Mouse (Mus musculus) liver, embryonic 14.5 days (tissue): ENCODE measurements around the gene Ergic1. TPM values are rescaled to one million over a fixed set of nuclear protein-coding genes. Genes with fewer than 3 reads are reported as not detected.

ENCODE experiments used
- ATAC-seq: fragments of 200-750 bp; cut with Nextera tagmentation; 2 replicates; pipeline ENCODE4 v1.8.0; 2017; ENCODE audit warnings: moderate number of reproducible peaks, mild to moderate bottlenecking, moderate library complexity; ENCODE audit not compliant: insufficient read depth
- DNase-seq, 3 experiments: peaks; one replicate each; pipeline ENCODE4 v3.0.0-alpha.2; 2012 to 2013; ENCODE audit warnings: low read depth in 3 of 3, low spot score in 3 of 3
- H3K27ac ChIP-seq: fragments of 300-500 bp; sonication (generic); 2 replicates; pipeline ENCODE4 v1.5.1; 2014; ENCODE audit warnings: moderate library complexity, mild to moderate bottlenecking, control low read depth, inconsistent platforms
- H3K27me3 ChIP-seq: fragments of 300-500 bp; sonication (generic); 2 replicates; pipeline ENCODE4 v1.6.1; 2014; ENCODE audit warnings: mild to moderate bottlenecking, low read length, moderate library complexity; ENCODE audit not compliant: control insufficient read depth, insufficient read depth
- H3K36me3 ChIP-seq: fragments of 300-500 bp; sonication (generic); replicated peaks from 2 replicates; pipeline ENCODE4 v1.6.1; 2014; ENCODE audit warnings: low read depth; ENCODE audit not compliant: control insufficient read depth, insufficient read depth
- H3K4me1 ChIP-seq, 2 experiments: fragments of 200-500 bp in 1 of 2; fragments of 300-500 bp in 1 of 2; sonication (generic) in 1 of 2; replicated peaks; 2 replicates each; pipeline ENCODE4 v1.6.1; 2012 to 2014; ENCODE audit warnings: antibody characterized with exemption in 1 of 2, inconsistent platforms in 1 of 2, low read length in 1 of 2; ENCODE audit not compliant: control insufficient read depth in 2 of 2, insufficient read depth in 2 of 2
- H3K4me2 ChIP-seq: fragments of 300-500 bp; sonication (generic); 2 replicates; pipeline ENCODE4 v1.6.1; 2014; ENCODE audit warnings: low read depth, mild to moderate bottlenecking, control low read depth, moderate library complexity
- H3K4me3 ChIP-seq, 2 experiments: fragments of 200-500 bp in 1 of 2; fragments of 300-500 bp in 1 of 2; sonication (generic) in 1 of 2; 2 replicates each; pipeline ENCODE4 v1.5.1; 2012 to 2014; ENCODE audit warnings: low read depth in 2 of 2, low read length in 2 of 2, mild to moderate bottlenecking in 2 of 2, control low read depth in 1 of 2, inconsistent platforms in 1 of 2, moderate library complexity in 1 of 2; ENCODE audit not compliant: insufficient read depth in 1 of 2
- H3K9ac ChIP-seq: fragments of 300-500 bp; sonication (generic); replicated peaks from 2 replicates; pipeline ENCODE4 v1.6.1; 2014; ENCODE audit warnings: mild to moderate bottlenecking, control low read depth, moderate library complexity
- H3K9me3 ChIP-seq: fragments of 300-500 bp; sonication (generic); 2 replicates; pipeline ENCODE4 v1.6.1; 2016; ENCODE audit warnings: low read length, mixed read lengths; ENCODE audit not compliant: control insufficient read depth
- CTCF ChIP-seq: IDR thresholded peaks from 2 replicates; pipeline ENCODE4 v1.5.1; 2016; ENCODE audit warnings: antibody characterized with exemption, low read depth, control low read depth
- EP300 ChIP-seq: IDR thresholded peaks from 2 replicates; pipeline ENCODE4 v1.6.1; 2016; ENCODE audit warnings: antibody characterized with exemption, low read depth
- WGBS: fragments of 180-500 bp; shearing (Covaris S2); extraction: QIAGEN DNeasy Blood & Tissue Kit; methylation state at CpG from one replicate; pipeline ENCODE4 v1.1.7; 2014; ENCODE audit not compliant: insufficient replicate concordance; 5-methylcytosine and 5-hydroxymethylcytosine counted together
- polyA plus RNA-seq, 2 experiments: library from polyadenylated mRNA; depleted of rRNA in 1 of 2; stranded (reverse) in 1 of 2; unstranded in 1 of 2; fragments of >200 nt; fragmentation: Nextera tagmentation in 1 of 2; extraction: Ambion mirVana in 1 of 2; gene quantifications; 2 replicates each; pipeline versions ENCODE4 v1.2.1 to v1.2.3; 2012 to 2014

Gene Ergic1
- polyA plus RNA-seq, 2 experiments = 26.0 to 33.4 TPM

- 71% methylated on average over 2 of the region's 2 CpGs for whole genome bisulfite sequencing
- ATAC-seq = no peak
- H3K27me3 ChIP-seq = no peaks in the 10 kb centered on the region
- no peak overlapping the region for H3K27ac ChIP-seq
- H3K4me2 ChIP-seq = no peak overlapping the region
- TF ChIP-seq EP300 = no peak
- TF ChIP-seq CTCF = no peak
- no peak overlapping the region for H3K9ac ChIP-seq
- H3K9me3 ChIP-seq = no peaks in the 10 kb centered on the region
- no peak for DNase-seq
- H3K4me3 ChIP-seq = no peak overlapping the region
- H3K4me1 ChIP-seq = peaks cover 3 to 9% of the 10 kb centered on the region in 2 experiments
- H3K36me3 ChIP-seq = no peaks in the 10 kb centered on the region
These were observed 45.2 kb downstream of the Ergic1 start for GRCm38 (mm10) chr17:26606516-26606915.

GRCm38 (mm10) chr17:26608348-26608747, 47.1 kb downstream of the Ergic1 start:
- no peaks in the 10 kb centered on the region for H3K36me3 ChIP-seq
- 75% methylated on average over 3 of the region's 3 CpGs for WGBS
- H3K27ac ChIP-seq = no peak overlapping the region
- no peaks in the 10 kb centered on the region for H3K27me3 ChIP-seq
- TF ChIP-seq EP300 (no peak), CTCF (no peak)
- no peak for DNase-seq
- H3K4me1 ChIP-seq = 0 out of 4 replicates have a peak, but pooled peaks cover 0 to under 1% of the 10 kb centered on the region in 2 experiments
- ATAC-seq = no peak
- H3K4me3 ChIP-seq = no peak overlapping the region
- no peaks in the 10 kb centered on the region for H3K9me3 ChIP-seq
- H3K9ac ChIP-seq = no peak overlapping the region
- H3K4me2 ChIP-seq = no peak overlapping the region

GRCm38 (mm10) chr17:26608877-26609276, 47.6 kb downstream of the Ergic1 start:
- H3K27ac ChIP-seq = no peak overlapping the region
- WGBS = 80% methylated on average over 8 of the region's 8 CpGs
- no peak overlapping the region for H3K4me2 ChIP-seq
- ATAC-seq (no peak), DNase-seq (no peak)
- H3K4me1 ChIP-seq = no peaks in the 10 kb centered on the region
- H3K4me3 ChIP-seq = no peak overlapping the region
- H3K9me3 ChIP-seq = no peaks in the 10 kb centered on the region
- H3K36me3 ChIP-seq = no peaks in the 10 kb centered on the region
- H3K27me3 ChIP-seq = no peaks in the 10 kb centered on the region
- no peak for TF ChIP-seq CTCF
- no peak for TF ChIP-seq EP300
- no peak overlapping the region for H3K9ac ChIP-seq

- Histone ChIP-seq H3K27me3 (no peaks in the 10 kb centered on the region), H3K27ac (no peak overlapping the region), H3K9ac (no peak overlapping the region), H3K4me2 (no peak overlapping the region), H3K36me3 (no peaks in the 10 kb centered on the region), H3K4me1 (no peaks in the 10 kb centered on the region), H3K4me3 (no peak overlapping the region), H3K9me3 (no peaks in the 10 kb centered on the region)
- DNase-seq (no peak), ATAC-seq (no peak)
- 64% methylated on average over 8 of the region's 8 CpGs for WGBS
- TF ChIP-seq CTCF (no peak), EP300 (no peak)
These were observed 48.5 kb downstream of the Ergic1 start for GRCm38 (mm10) chr17:26609820-26610219.

DNA sequence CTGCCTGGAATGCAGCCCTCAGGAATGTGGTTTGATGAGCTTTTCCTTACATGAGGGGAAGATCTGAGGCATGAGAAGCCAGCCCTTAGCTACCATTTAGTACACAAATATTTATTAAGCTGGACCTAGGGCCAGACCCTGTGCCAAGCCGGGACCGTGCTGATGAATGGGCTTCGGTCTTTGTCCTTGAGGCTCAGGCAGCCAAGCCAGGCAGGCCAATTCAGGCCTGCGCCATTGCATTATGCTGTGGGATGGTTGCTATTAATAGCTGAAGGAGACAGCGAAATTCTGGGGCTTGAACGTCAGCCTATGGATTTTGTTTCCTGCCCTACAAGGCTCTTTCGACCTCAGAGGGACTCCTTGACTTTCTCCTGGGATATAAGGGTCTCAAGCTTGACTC, 50.0 kb downstream of the Ergic1 start:
- TF ChIP-seq CTCF = no peak
- no peak for TF ChIP-seq EP300
- Histone ChIP-seq H3K4me1 (no peaks in the 10 kb centered on the region), H3K9me3 (no peaks in the 10 kb centered on the region), H3K9ac (no peak overlapping the region), H3K4me3 (no peak overlapping the region), H3K36me3 (no peaks in the 10 kb centered on the region), H3K4me2 (no peak overlapping the region), H3K27ac (no peak overlapping the region), H3K27me3 (no peaks in the 10 kb centered on the region)
- 77% methylated on average over 7 of the region's 7 CpGs for WGBS
- ATAC-seq (no peak), DNase-seq (no peak)
